Mouse (Mus musculus) lung, adult 2 months (tissue): ENCODE data around the gene Gm6034. TPM values are rescaled to one million over a fixed set of nuclear protein-coding genes. Genes with fewer than 3 reads are reported as not detected.

Source experiments
- DNase-seq: peaks from one replicate; pipeline ENCODE4 v3.0.0; 2022
- H3K4me1 ChIP-seq: fragments of 200-500 bp; 2 replicates; pipeline ENCODE4 v1.6.1; 2011; ENCODE audit warnings: low read length; ENCODE audit not compliant: control insufficient read depth, insufficient read depth
- H3K4me3 ChIP-seq: fragments of 200-500 bp; replicated peaks from 2 replicates; pipeline ENCODE3; 2011; ENCODE audit warnings: low read depth, mild to moderate bottlenecking, control low read depth, low read length; ENCODE audit errors: extremely low read depth
- CTCF ChIP-seq: fragments of 200-500 bp; IDR thresholded peaks from 2 replicates; pipeline ENCODE4 v1.5.1; 2011; ENCODE audit warnings: mild to moderate bottlenecking, low read length, control low read depth; ENCODE audit not compliant: insufficient read depth
- POLR2A ChIP-seq: fragments of 200-500 bp; IDR thresholded peaks from 2 replicates; pipeline ENCODE4 v1.6.1; 2011; ENCODE audit warnings: low read depth, mild to moderate bottlenecking, control low read depth, low read length, borderline replicate concordance; ENCODE audit errors: extremely low read depth
- WGBS: fragments of 180-500 bp; shearing (Covaris S2); methylation state at CpG from one replicate; pipeline ENCODE4 v1.1.7; 2018; 5-methylcytosine and 5-hydroxymethylcytosine counted together
- polyA plus RNA-seq: library from polyadenylated mRNA; depleted of rRNA; stranded (reverse); fragments of >200 nt; gene quantifications from 2 replicates; pipeline ENCODE4 v1.2.3, GENCODE M21; 2012

Gm6034 gene
- polyA plus RNA-seq, 1 experiment = not detected

DNA sequence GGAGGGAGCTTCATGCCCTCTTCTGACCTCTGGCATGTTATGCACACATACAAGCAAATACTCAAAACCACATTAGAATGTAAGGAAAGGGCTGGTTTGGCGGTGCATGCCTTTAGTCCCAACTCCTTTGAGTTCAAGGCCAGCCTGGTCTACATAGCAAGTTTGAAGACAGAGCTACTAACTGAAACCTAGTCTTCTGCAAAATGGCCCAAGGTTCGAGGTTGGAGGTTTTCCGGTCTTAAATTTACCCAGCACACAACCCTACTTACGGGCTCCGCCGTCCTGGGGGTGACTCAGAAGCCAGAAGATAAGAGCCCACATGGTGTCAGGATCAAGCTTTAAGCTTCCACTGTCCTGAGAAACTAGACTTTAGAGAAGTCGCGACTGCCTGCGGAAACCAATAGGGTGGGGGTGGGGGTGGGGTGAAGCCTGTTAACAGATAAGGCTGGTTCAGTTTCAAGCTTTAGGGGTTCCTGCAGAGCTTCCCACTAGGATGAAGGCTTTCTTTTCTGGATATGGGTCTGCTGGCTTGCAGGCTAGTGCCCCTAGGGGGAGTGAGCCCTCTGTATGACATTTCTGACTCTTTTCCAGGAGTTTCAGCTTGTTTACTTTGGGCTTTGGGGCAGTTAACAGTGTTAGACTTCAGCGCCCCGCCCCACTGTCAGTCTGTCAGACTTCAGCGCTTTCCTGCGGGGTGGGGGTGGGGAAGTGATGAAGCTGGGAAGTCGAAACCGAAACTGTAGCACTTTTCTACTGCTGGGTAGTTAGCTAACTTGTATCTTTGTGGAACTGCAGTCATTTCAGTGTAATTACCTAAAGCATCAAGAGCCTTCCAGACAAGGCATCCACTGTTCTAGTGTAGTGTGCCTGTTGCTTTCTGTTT lies 22.3 kb upstream of the Gm6034 start, which contains the start of gene H2-T24:
H2-T24 (minus strand) TSS at position 370 of the 883 bp plus-strand sequence.
- Histone ChIP-seq H3K4me3 (peak within 1 kb of the TSS; percentile 69), H3K4me1 (peaks cover 17% of the 10 kb centered on the region)
- WGBS = 13% methylated on average over 15 of the region's 15 CpGs
- TF ChIP-seq CTCF (peak; percentile 31; the same call in 1 of the 2 replicates), POLR2A (no peak; the same call in 1 of the 2 replicates)
- peak; percentile 76 for DNase-seq

DNA sequence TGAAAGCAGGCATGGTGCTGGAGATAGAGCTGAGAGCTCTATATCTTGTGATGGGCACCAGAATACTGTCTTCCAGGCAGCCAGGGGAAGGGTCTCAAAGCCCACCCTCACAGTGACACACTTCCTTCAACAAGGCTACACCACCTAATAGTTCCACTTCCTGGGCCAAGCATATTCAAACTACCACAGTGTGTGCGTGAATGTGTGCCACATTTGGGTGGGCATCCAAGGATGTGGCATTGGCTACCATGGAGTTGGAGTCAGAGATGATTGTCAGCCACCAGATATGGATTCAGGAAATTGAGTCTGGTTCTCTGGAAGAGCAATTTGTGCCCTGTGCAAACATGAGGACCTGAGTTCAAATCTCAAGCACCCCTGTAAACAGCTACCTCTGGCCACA lies 21.5 kb upstream of the Gm6034 start:
- no peak overlapping the region for H3K4me3 ChIP-seq

DNA sequence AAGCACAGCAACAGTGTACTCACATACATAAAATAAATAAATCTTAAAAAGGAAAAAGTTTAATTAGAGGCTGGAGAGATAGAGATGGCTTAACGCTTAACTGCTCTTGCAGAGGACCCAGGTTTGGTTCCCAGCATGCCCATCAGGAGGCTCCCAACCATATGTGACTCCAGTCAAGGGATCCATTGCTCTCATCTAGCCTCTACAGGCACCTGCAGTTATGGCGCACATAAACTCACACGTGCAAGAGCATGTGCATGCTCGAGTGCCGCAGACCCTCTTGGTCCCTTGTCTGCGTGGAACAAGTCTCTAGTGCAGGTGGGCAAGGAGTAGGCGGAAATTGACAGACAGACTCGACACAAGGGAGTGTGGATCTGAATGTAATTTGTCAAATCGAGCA lies 20.7 kb upstream of the Gm6034 start:
- Histone ChIP-seq H3K4me3 (no peak overlapping the region), H3K4me1 (peaks cover 17% of the 10 kb centered on the region)
- WGBS = 93% methylated on average over 9 of the region's 9 CpGs
- TF ChIP-seq POLR2A (no peak), CTCF (no peak)
- no peak for DNase-seq

More for the DNA sequence above, 21.5 kb upstream of the Gm6034 start:
- DNase-seq = no peak
- peaks cover 17% of the 10 kb centered on the region for H3K4me1 ChIP-seq
- TF ChIP-seq CTCF = no peak
- no peak for TF ChIP-seq POLR2A
- WGBS = 78% methylated on average over 1 of the region's 1 CpGs

DNA sequence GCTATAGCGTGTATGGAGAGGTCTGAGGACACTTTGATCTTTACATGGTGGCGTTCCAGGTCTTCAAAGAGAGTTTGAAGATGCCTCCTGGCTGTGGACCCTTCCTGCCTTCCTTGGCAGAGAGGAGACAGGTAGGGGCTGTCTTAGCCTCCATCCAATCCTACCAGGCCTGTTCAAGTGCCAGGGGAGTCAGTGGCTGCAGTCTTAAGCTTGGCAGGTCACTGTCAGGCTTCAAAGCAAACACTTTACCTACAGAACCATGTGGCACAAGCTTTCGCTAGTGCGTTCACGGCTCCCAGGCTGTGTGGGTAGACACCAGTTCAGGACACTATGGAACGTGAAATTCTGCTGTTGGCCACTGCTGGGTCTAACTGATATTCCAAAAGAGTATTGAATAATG lies 19.8 kb upstream of the Gm6034 start:
- WGBS = 88% methylated on average over 6 of the region's 6 CpGs
- no peak for DNase-seq
- TF ChIP-seq POLR2A = no peak
- TF ChIP-seq CTCF = no peak
- Histone ChIP-seq H3K4me3 (no peak overlapping the region), H3K4me1 (peaks cover 17% of the 10 kb centered on the region)

DNA sequence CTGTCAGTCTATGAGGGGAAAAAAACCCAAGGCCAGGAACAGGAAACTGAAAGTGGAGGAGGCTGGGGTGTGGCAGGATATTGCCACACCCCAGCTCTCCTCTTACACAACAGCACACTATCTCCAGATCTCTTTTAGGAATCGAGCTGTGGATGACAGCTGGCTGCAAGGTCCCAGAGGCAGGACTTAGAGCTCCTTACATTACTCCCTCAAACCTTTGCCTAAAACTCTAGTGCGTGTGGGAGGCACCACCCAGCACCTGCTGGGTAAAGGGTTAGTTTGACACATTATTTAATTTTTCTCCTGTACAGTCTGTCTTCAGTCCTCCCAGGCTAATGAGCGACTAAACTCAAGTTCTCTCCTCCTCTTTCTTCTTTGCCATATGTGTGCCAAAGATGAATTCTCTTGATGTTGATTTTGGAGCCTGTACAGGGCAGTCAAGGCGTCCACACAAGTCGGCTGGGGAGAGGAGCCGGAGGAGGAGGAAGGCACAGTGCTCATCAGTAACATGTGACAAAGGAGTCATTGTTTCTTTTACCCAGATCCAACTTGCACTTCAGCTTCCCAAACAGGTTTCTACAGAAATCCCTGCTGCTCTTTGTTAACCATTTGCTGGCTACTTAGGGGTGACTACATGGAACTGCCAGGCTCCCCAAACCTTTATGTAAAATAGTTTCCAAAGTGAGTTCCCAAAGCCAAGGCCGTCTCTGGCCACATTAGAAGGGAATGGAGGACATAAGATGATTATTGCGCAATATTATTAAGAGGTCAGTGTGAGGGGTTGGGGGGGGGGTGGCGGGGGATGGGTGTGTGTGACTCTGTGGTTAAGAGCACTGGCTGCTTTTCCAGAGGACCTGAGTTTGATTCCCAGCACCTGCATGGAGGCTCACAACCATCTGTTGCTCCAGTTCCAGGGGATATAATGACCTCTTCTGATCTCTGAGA lies 18.8 kb upstream of the Gm6034 start:
- DNase-seq = peak; percentile 39
- no peak for TF ChIP-seq CTCF
- TF ChIP-seq POLR2A = 0 out of 2 replicates have a peak, but pooled peaks have one; percentile 17
- H3K4me1 ChIP-seq = peaks cover 17% of the 10 kb centered on the region
- whole genome bisulfite sequencing = 28% methylated on average over 9 of the region's 9 CpGs
- H3K4me3 ChIP-seq = no peak overlapping the region

DNA sequence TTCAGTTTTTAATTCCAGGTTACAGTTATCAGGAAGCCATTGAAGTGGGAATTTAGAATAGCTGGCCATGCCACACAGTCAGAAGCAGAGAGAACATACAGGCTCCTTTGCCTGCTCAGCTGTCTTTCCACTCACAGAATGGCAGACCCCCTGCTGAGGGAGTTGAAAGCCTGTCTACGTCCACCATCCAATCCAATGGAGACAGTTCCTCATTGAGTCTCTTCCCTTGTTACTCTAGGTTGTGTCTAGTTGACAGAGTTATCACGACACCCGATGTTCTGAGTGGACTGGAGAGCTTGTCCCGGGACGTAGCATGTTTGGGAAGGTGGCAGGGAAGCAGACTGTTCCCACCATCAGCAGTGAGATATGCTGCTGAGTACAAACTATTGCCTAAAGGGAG lies 17.6 kb upstream of the Gm6034 start:
- TF ChIP-seq CTCF (no peak), POLR2A (no peak)
- WGBS = 66% methylated on average over 5 of the region's 5 CpGs
- no peak overlapping the region for H3K4me3 ChIP-seq
- no peak for DNase-seq
- peaks cover 17% of the 10 kb centered on the region for H3K4me1 ChIP-seq

DNA sequence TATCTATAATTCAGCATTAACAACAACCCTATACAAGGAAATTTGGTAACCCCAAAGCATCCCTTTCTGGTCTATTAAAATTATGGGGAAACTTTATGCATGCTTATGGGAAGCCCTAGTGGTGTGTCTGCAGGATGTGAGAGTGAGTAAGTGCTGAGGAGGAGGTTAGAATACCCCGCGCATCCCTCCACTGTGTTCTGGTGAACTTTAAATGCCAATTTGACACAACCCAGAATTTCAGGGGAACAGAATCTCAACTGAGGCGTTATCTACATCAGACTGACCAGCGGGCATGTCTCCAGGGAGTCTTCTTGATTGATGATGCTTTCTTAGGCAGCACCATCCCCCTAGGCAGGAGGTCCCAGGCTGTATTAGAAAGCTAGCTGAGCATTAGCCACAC lies 16.9 kb upstream of the Gm6034 start:
- Histone ChIP-seq H3K4me3 (no peak overlapping the region), H3K4me1 (peaks cover 22% of the 10 kb centered on the region)
- no peak for TF ChIP-seq CTCF
- TF ChIP-seq POLR2A = no peak
- WGBS = 71% methylated on average over 4 of the region's 4 CpGs
- no peak for DNase-seq

DNA sequence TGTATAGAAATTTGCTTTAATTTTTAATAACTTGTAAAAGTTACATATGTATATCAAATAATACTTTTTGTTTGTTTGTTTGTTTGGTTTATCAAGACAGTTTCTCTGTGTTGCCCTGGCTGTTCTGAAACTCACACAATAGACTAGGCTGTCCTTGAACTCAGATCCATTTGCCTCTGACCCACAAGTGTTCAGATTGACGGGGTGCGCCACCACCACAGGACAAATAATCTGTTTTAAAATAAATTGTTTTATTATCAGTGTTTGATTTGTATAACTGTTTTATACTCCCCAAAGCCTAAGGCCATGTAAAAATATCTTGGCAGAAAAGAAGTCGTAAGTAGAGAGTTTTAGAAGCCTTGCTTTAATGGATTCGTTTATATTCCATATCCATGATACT lies 15.1 kb upstream of the Gm6034 start:
- no peak for DNase-seq
- Histone ChIP-seq H3K4me3 (no peak overlapping the region), H3K4me1 (peaks cover 24% of the 10 kb centered on the region)
- no peak for TF ChIP-seq POLR2A
- no peak for TF ChIP-seq CTCF
- 80% methylated on average over 4 of the region's 4 CpGs for WGBS
